Mouse (Mus musculus) kidney, embryonic 14.5 days (tissue): ENCODE results near the gene Abtb2. TPM values are rescaled to one million over a fixed set of nuclear protein-coding genes. Genes with fewer than 3 reads are reported as not detected.

Source experiments
- ATAC-seq: fragments of 200-750 bp; cut with Nextera tagmentation; 2 replicates; pipeline ENCODE4 v1.8.0; 2017; ENCODE audit warnings: moderate number of reproducible peaks, mild to moderate bottlenecking, moderate TSS enrichment, moderate library complexity; ENCODE audit not compliant: low FRiP score, low TSS enrichment
- H3K27ac ChIP-seq: fragments of 300-500 bp; sonication (generic); 2 replicates; pipeline ENCODE4 v1.5.1; 2014; ENCODE audit warnings: low read depth, mild to moderate bottlenecking, low read length, moderate library complexity, mixed read lengths
- H3K27me3 ChIP-seq: fragments of 300-500 bp; sonication (generic); 2 replicates; pipeline ENCODE4 v1.6.1; 2014; ENCODE audit warnings: mild to moderate bottlenecking, low read length; ENCODE audit not compliant: control insufficient read depth, insufficient read depth
- H3K36me3 ChIP-seq: fragments of 300-500 bp; sonication (generic); 2 replicates; pipeline ENCODE4 v1.6.1; 2014; ENCODE audit warnings: low read length, mixed read lengths; ENCODE audit not compliant: control insufficient read depth, insufficient read depth
- H3K4me1 ChIP-seq: fragments of 300-500 bp; sonication (generic); 2 replicates; pipeline ENCODE4 v1.6.1; 2014; ENCODE audit warnings: low read length, mixed read lengths; ENCODE audit not compliant: control insufficient read depth, insufficient read depth
- H3K4me2 ChIP-seq: fragments of 300-500 bp; sonication (generic); replicated peaks from 2 replicates; pipeline ENCODE4 v1.6.1; 2014; ENCODE audit warnings: low read depth, mild to moderate bottlenecking, low read length
- H3K4me3 ChIP-seq: fragments of 300-500 bp; sonication (generic); 2 replicates; pipeline ENCODE4 v1.5.1; 2014; ENCODE audit warnings: mild to moderate bottlenecking, low read length
- H3K9ac ChIP-seq: fragments of 300-500 bp; sonication (generic); 2 replicates; pipeline ENCODE4 v1.6.1; 2014; ENCODE audit warnings: low read depth, mild to moderate bottlenecking, low read length, moderate library complexity
- H3K9me3 ChIP-seq: fragments of 300-500 bp; sonication (generic); 2 replicates; pipeline ENCODE4 v1.6.1; 2016; ENCODE audit warnings: low read length; ENCODE audit not compliant: control insufficient read depth
- WGBS: fragments of 180-500 bp; shearing (Covaris S2); extraction: QIAGEN DNeasy Blood & Tissue Kit; methylation state at CpG from one replicate; pipeline ENCODE4 v1.1.7; 2014; 5-methylcytosine and 5-hydroxymethylcytosine counted together
- polyA plus RNA-seq: library from polyadenylated mRNA; unstranded; fragments of >200 nt; fragmentation: Nextera tagmentation; extraction: Ambion mirVana; gene quantifications from 2 replicates; pipeline ENCODE4 v1.2.1, GENCODE M21; 2014

Gene Abtb2
- polyA plus RNA-seq, 1 experiment from 2014 or later, result 7.6 TPM

DNA sequence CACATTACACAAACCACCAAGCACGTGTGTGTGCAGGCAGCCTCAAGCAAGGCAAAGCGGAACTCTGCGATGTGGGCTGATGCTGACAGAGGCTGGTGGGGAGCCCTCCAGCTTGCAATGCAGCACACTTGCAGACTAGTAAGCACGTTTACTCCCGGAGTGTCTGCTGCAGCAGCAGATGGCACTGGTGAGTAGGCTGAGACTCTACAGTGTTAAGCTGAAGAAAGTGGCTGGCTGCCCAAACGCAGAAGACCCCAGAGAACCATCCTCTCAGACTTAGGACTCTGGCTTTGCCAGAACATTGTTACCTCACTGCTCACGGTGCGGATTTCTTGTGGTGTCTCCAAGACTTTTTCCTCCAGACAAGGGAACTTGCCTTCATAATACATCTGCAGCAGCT, 164.9 kb downstream of the Abtb2 start:
- peaks cover 74% of the 10 kb centered on the region for H3K36me3 ChIP-seq

DNA sequence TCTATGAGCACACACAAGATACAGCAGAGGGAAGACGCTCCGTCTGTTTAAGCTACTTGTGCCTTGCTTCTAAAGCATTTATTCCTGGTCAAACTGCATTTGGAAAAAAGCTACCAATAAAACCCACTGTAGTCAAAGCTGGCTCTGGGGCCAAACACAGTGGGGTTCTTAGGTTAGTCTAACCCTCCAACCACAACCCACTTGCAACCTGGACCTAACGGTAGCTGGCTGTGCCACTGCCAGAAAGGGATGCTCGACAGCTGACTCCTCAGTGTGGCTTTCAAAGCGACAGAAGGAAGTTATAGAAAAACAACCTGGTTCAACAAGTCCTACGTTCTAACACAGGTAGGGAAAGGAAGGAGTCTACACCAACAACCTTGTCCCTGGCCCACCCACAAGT, 165.3 kb downstream of the Abtb2 start:
- Histone ChIP-seq H3K36me3 (peaks cover 71% of the 10 kb centered on the region), H3K4me2 (no peak overlapping the region), H3K4me1 (no peaks in the 10 kb centered on the region), H3K27ac (no peak overlapping the region), H3K27me3 (no peaks in the 10 kb centered on the region), H3K4me3 (no peak overlapping the region), H3K9ac (no peak overlapping the region), H3K9me3 (no peaks in the 10 kb centered on the region)
- WGBS, result 93% methylated on average over 6 of the region's 6 CpGs
- ATAC-seq, result no peak

More for the DNA sequence above, 164.9 kb downstream of the Abtb2 start:
- Histone ChIP-seq H3K27me3 (no peaks in the 10 kb centered on the region), H3K9ac (no peak overlapping the region), H3K27ac (no peak overlapping the region), H3K4me3 (no peak overlapping the region), H3K4me2 (no peak overlapping the region), H3K9me3 (no peaks in the 10 kb centered on the region), H3K4me1 (no peaks in the 10 kb centered on the region)
- 89% methylated on average over 8 of the region's 8 CpGs for WGBS
- no peak for ATAC-seq

GRCm38 (mm10) chr2:103742821-103743220, 176.7 kb downstream of the Abtb2 start:
- 96% methylated on average over 6 of the region's 6 CpGs for WGBS
- Histone ChIP-seq H3K4me2 (no peak overlapping the region), H3K27ac (no peak overlapping the region), H3K4me3 (no peak overlapping the region), H3K4me1 (no peaks in the 10 kb centered on the region), H3K9ac (no peak overlapping the region), H3K9me3 (no peaks in the 10 kb centered on the region), H3K27me3 (no peaks in the 10 kb centered on the region), H3K36me3 (peaks cover 50% of the 10 kb centered on the region)
- no peak for ATAC-seq

DNA sequence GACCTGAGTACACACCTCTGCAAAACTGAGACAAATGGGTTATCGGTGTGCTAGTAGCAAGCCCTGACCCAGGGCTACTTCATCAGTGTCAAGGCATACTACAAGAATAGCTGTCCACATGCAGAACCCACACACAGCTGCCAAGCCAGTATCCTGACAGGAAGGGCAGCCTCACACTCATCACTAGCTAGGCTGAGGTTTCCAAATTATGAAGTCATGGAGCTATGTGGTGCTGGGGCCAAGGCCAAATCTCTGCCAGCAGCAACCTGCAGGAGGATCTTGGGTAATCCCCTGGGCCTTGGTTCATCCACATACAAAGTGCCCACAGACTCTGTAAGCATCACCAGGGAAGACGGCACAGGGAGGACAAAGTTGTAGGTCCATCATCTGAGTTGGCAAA, 177.4 kb downstream of the Abtb2 start:
- Histone ChIP-seq H3K9me3 (no peaks in the 10 kb centered on the region), H3K36me3 (peaks cover 56% of the 10 kb centered on the region), H3K4me1 (no peaks in the 10 kb centered on the region), H3K27me3 (no peaks in the 10 kb centered on the region), H3K4me3 (no peak overlapping the region), H3K9ac (no peak overlapping the region), H3K27ac (no peak overlapping the region), H3K4me2 (no peak overlapping the region)
- 95% methylated on average over 2 of the region's 2 CpGs for WGBS
- ATAC-seq, result no peak

DNA sequence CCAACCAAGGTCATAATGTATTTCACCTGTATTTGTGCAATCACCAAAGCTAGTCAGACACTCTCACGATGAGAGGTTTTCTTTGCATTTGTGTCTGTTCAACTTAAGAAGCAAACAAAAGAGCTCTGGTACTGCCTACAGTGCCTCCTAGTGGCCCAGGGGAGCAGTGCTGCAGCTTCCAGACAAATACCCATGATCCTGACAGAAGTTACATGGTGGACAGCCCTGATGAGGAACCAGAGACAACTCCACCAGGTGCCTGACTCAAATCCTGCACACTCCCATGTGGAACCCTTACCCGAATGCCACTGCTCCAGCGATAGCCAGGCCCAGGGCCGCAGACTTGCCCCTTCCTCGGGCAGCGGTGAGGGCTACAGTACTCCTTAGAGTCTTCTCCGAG, 177.9 kb downstream of the Abtb2 start:
- 84% methylated on average over 7 of the region's 7 CpGs for WGBS
- no peak overlapping the region for H3K27ac ChIP-seq
- ATAC-seq, result no peak

DNA sequence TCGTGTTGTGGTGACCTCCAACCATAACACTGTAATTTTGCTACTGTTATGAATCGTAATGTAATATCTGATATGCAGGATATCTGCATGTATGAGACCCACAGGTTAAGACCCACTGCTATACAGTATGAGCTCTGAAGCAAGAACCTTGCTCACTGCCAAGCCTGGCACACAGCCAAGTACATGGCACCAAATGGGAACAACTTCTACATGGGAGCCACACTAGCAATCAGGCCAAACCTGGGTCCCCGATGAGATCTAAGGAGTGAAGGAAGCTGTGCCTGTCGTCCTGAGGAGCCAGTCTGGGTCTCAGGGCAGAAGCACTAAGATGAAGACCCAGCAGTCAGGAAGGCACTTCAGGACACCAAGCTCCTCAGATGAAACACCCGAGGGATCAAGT, 179.4 kb downstream of the Abtb2 start:
- H3K4me1 ChIP-seq, result no peaks in the 10 kb centered on the region
- H3K9ac ChIP-seq, result no peak overlapping the region
- WGBS, result 86% methylated on average over 5 of the region's 5 CpGs
- H3K9me3 ChIP-seq, result no peaks in the 10 kb centered on the region
- no peak overlapping the region for H3K4me3 ChIP-seq
- no peak overlapping the region for H3K4me2 ChIP-seq
- H3K27ac ChIP-seq, result no peak overlapping the region
- no peaks in the 10 kb centered on the region for H3K27me3 ChIP-seq
- no peak for ATAC-seq
- peaks cover 59% of the 10 kb centered on the region for H3K36me3 ChIP-seq

More for the DNA sequence above, 177.9 kb downstream of the Abtb2 start:
- H3K36me3 ChIP-seq, result peaks cover 56% of the 10 kb centered on the region
- no peaks in the 10 kb centered on the region for H3K4me1 ChIP-seq
- H3K4me3 ChIP-seq, result no peak overlapping the region
- no peak overlapping the region for H3K4me2 ChIP-seq
- H3K9ac ChIP-seq, result no peak overlapping the region
- no peaks in the 10 kb centered on the region for H3K9me3 ChIP-seq
- H3K27me3 ChIP-seq, result no peaks in the 10 kb centered on the region

DNA sequence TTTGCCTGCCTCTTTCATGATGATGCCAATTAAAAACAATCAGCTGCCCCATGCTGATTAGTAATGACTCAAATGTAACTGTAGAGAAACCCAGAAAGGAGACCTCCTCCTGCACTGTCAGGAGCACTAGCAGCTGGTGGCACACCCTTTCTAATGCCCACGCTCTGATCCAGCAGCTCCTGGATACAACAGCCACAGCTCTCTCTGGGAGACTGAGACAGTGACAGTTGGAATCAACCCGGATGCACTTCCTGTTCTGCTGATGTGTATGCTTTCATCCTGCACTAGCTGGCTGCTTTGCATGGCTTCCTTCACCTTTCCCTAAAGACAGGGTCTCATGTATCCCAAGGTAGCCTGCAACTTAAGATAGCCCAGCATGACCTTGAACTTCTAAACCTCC, 180.0 kb downstream of the Abtb2 start:
- ATAC-seq, result no peak
- H3K9ac ChIP-seq, result no peak overlapping the region
- no peak overlapping the region for H3K27ac ChIP-seq
- no peaks in the 10 kb centered on the region for H3K27me3 ChIP-seq
- peaks cover 65% of the 10 kb centered on the region for H3K36me3 ChIP-seq
- no peak overlapping the region for H3K4me2 ChIP-seq
- H3K9me3 ChIP-seq, result no peaks in the 10 kb centered on the region
- WGBS, result 79% methylated on average over 2 of the region's 2 CpGs
- no peaks in the 10 kb centered on the region for H3K4me1 ChIP-seq
- H3K4me3 ChIP-seq, result no peak overlapping the region

GRCm38 (mm10) chr2:103746761-103747160, 180.7 kb downstream of the Abtb2 start:
- H3K36me3 ChIP-seq, result peaks cover 67% of the 10 kb centered on the region
- no peaks in the 10 kb centered on the region for H3K27me3 ChIP-seq
- H3K27ac ChIP-seq, result no peak overlapping the region
- no peaks in the 10 kb centered on the region for H3K9me3 ChIP-seq
- H3K4me2 ChIP-seq, result no peak overlapping the region
- ATAC-seq, result no peak
- no peak overlapping the region for H3K4me3 ChIP-seq
- 86% methylated on average over 2 of the region's 2 CpGs for WGBS
- no peaks in the 10 kb centered on the region for H3K4me1 ChIP-seq
- H3K9ac ChIP-seq, result no peak overlapping the region

- H3K36me3 ChIP-seq, result peaks cover 72% of the 10 kb centered on the region
- no peak overlapping the region for H3K4me3 ChIP-seq
- ATAC-seq, result no peak
- no peak overlapping the region for H3K9ac ChIP-seq
- H3K4me1 ChIP-seq, result no peaks in the 10 kb centered on the region
- WGBS, result 83% methylated on average over 9 of the region's 9 CpGs
- H3K27me3 ChIP-seq, result no peaks in the 10 kb centered on the region
- no peak overlapping the region for H3K4me2 ChIP-seq
- H3K9me3 ChIP-seq, result no peaks in the 10 kb centered on the region
- no peak overlapping the region for H3K27ac ChIP-seq
Measured at GRCm38 (mm10) chr2:103747891-103748290, 181.8 kb downstream of the Abtb2 start.

- peaks cover 72% of the 10 kb centered on the region for H3K36me3 ChIP-seq
- H3K9me3 ChIP-seq, result no peaks in the 10 kb centered on the region
- H3K4me3 ChIP-seq, result no peak overlapping the region
- no peak overlapping the region for H3K27ac ChIP-seq
- no peaks in the 10 kb centered on the region for H3K4me1 ChIP-seq
- H3K9ac ChIP-seq, result no peak overlapping the region
- no peak overlapping the region for H3K4me2 ChIP-seq
- no peaks in the 10 kb centered on the region for H3K27me3 ChIP-seq
- no peak for ATAC-seq
- WGBS, result 78% methylated on average over 3 of the region's 3 CpGs
Measured at GRCm38 (mm10) chr2:103749091-103749490, 183.0 kb downstream of the Abtb2 start.
